Comparison of ENCODE assay signal across 8 mouse cellular contexts in genomic region chr7:44857905-44858304, GRCm38 (mm10). TPM values are rescaled to one million over a fixed set of nuclear protein-coding genes. Genes with fewer than 3 reads are reported as not detected.
A peak's percentile ranks its signal among the peaks of the same experiment; 100 is the strongest.
DNase-seq lines count a peak whose midpoint lies in the region; ATAC-seq and TF ChIP-seq lines count a peak whose summit lies in the region.

No protein-coding gene starts in this region.

- peak; percentile 42 for DNase-seq in kidney, adult 18-20 months
- DNase-seq in kidney, adult 9 months = no peak
- DNase-seq in embryo, embryonic 10.5 days (ENCODE audit: low spot score) = peak; percentile 58
- DNase-seq in lung, adult 2 months = no peak
- peak; percentile 57 for DNase-seq in spleen, adult 12 weeks (ENCODE audit: low spot score)
- DNase-seq in T-cell, adult 2 months (ENCODE audit: low spot score) = no peak
- DNase-seq in cerebellum, postnatal 14 days = no peak

- ATAC-seq in hindbrain, embryonic 16.5 days = no peak

- H3K9me3 ChIP-seq in hindbrain, embryonic 16.5 days (ENCODE audit: control insufficient read depth, low read length) = no peaks in the 10 kb centered on the region

- peak overlapping the region; percentile 96 for H3K27ac ChIP-seq in hindbrain, embryonic 16.5 days (ENCODE audit: low read depth, low read length)

- H3K9ac ChIP-seq in hindbrain, embryonic 16.5 days (ENCODE audit: low read depth, low read length) = peak overlapping the region; percentile 86

- peak overlapping the region; percentile 80 for H3K4me3 ChIP-seq in hindbrain, embryonic 16.5 days (ENCODE audit: low read length)
- H3K4me3 ChIP-seq in lung, adult 2 months (replicated peaks; ENCODE audit: extremely low read depth, low read depth, low read length) = peak overlapping the region; percentile 15

- peaks cover 13% of the 10 kb centered on the region for H3K36me3 ChIP-seq in hindbrain, embryonic 16.5 days (ENCODE audit: control insufficient read depth, insufficient read depth, low read length)

- H3K4me1 ChIP-seq in hindbrain, embryonic 16.5 days (ENCODE audit: control insufficient read depth, insufficient read depth, low read depth, low read length) = peaks cover 31% of the 10 kb centered on the region
- H3K4me1 ChIP-seq in lung, adult 2 months (ENCODE audit: control insufficient read depth, insufficient read depth, low read length) = peaks cover 10% of the 10 kb centered on the region

- no peak for TF ChIP-seq POLR2A in lung, adult 2 months (IDR thresholded peaks at IDR 0.05; ENCODE audit: borderline replicate concordance, extremely low read depth, low read depth, low read length)

- peak overlapping the region; percentile 90 for H3K4me2 ChIP-seq in hindbrain, embryonic 16.5 days (ENCODE audit: low read length)

- no peak for TF ChIP-seq CTCF in lung, adult 2 months (IDR thresholded peaks at IDR 0.05; ENCODE audit: insufficient read depth, low read length)

- H3K27me3 ChIP-seq in hindbrain, embryonic 16.5 days (replicated peaks; ENCODE audit: control insufficient read depth, insufficient read depth, low read length) = no peaks in the 10 kb centered on the region

- WGBS in hindbrain, embryonic 16.5 days = 30% methylated on average over 8 of the region's 8 CpGs
- WGBS in lung, adult 2 months = 30% methylated on average over 8 of the region's 8 CpGs

RNA-seq across cellular contexts. Expression of gene Pnkp, which starts 1.0 kb away (rescaled TPM):
- 30.1 and 34.0 TPM in 2 replicates for polyA plus RNA-seq in hindbrain, embryonic 16.5 days (2015; fragmentation: Nextera tagmentation; extraction: Ambion mirVana)
- 57.2 and 62.0 TPM in 2 replicates for polyA plus RNA-seq in lung, adult 2 months (2012; rRNA removed)

RNA-seq across cellular contexts. Expression of gene Tbc1d17, which starts 9.0 kb away (rescaled TPM):
- 112 and 120 TPM in 2 replicates for polyA plus RNA-seq in hindbrain, embryonic 16.5 days (2015; fragmentation: Nextera tagmentation; extraction: Ambion mirVana)
- 95.7 and 114 TPM in 2 replicates for polyA plus RNA-seq in lung, adult 2 months (2012; rRNA removed)

RNA-seq across cellular contexts. Expression of gene Akt1s1, which starts 9.1 kb away (rescaled TPM):
- 90.7 and 92.8 TPM in 2 replicates for polyA plus RNA-seq in hindbrain, embryonic 16.5 days (2015; fragmentation: Nextera tagmentation; extraction: Ambion mirVana)
- polyA plus RNA-seq in lung, adult 2 months (2012; rRNA removed) = 96.6 and 130 TPM in 2 replicates

RNA-seq across cellular contexts. Expression of gene Ptov1, which starts 11.7 kb away (rescaled TPM):
- 389 and 459 TPM in 2 replicates for polyA plus RNA-seq in hindbrain, embryonic 16.5 days (2015; fragmentation: Nextera tagmentation; extraction: Ambion mirVana)
- polyA plus RNA-seq in lung, adult 2 months (2012; rRNA removed) = 274 and 280 TPM in 2 replicates

RNA-seq across cellular contexts. Expression of gene Med25, which starts 34.6 kb away (rescaled TPM):
- 136 and 158 TPM in 2 replicates for polyA plus RNA-seq in hindbrain, embryonic 16.5 days (2015; fragmentation: Nextera tagmentation; extraction: Ambion mirVana)
- polyA plus RNA-seq in lung, adult 2 months (2012; rRNA removed) = 133 and 233 TPM in 2 replicates

Comparison
In these comparisons a context has a peak if more than half of its experiments do, and no peak if none do; other contexts are left out.
1. DNase-seq: peak in kidney, adult 18-20 months (single experiment), embryo, embryonic 10.5 days (single experiment) and spleen, adult 12 weeks (single experiment); none in kidney, adult 9 months (single experiment), lung, adult 2 months (single experiment), T-cell, adult 2 months (single experiment) and cerebellum, postnatal 14 days (0 of 2).